Mouse (Mus musculus) limb, embryonic 14.5 days (tissue): ENCODE measurements around the gene Ttc7. TPM values are rescaled to one million over a fixed set of nuclear protein-coding genes. Genes with fewer than 3 reads are reported as not detected.

ENCODE experiments used
- ATAC-seq: fragments of 200-750 bp; cut with Nextera tagmentation; 2 replicates; pipeline ENCODE4 v1.8.0; 2017; ENCODE audit warnings: low read depth, moderate number of reproducible peaks, moderate TSS enrichment; ENCODE audit not compliant: low FRiP score
- DNase-seq: peaks from one replicate; pipeline ENCODE4 v3.0.0-alpha.2; 2015; ENCODE audit warnings: low spot score
- H3K27ac ChIP-seq: fragments of 300-500 bp; sonication (generic); replicated peaks from 2 replicates; pipeline ENCODE4 v1.5.1; 2014; ENCODE audit warnings: low read depth, mild to moderate bottlenecking, low read length, moderate library complexity, mixed read lengths
- H3K27me3 ChIP-seq: fragments of 300-500 bp; sonication (generic); 2 replicates; pipeline ENCODE4 v1.6.1; 2014; ENCODE audit warnings: low read length, mixed read lengths; ENCODE audit not compliant: control insufficient read depth, insufficient read depth
- H3K36me3 ChIP-seq: fragments of 300-500 bp; sonication (generic); 2 replicates; pipeline ENCODE4 v1.6.1; 2014; ENCODE audit warnings: mild to moderate bottlenecking, low read length, moderate library complexity, mixed read lengths; ENCODE audit not compliant: control insufficient read depth, insufficient read depth
- H3K4me1 ChIP-seq: fragments of 300-500 bp; sonication (generic); 2 replicates; pipeline ENCODE4 v1.6.1; 2014; ENCODE audit warnings: antibody characterized with exemption, low read length, mixed read lengths; ENCODE audit not compliant: control insufficient read depth, insufficient read depth
- H3K4me2 ChIP-seq: fragments of 300-500 bp; sonication (generic); replicated peaks from 2 replicates; pipeline ENCODE4 v1.6.1; 2014; ENCODE audit warnings: low read depth, mild to moderate bottlenecking, low read length, moderate library complexity; ENCODE audit not compliant: severe bottlenecking
- H3K4me3 ChIP-seq: fragments of 300-500 bp; sonication (generic); replicated peaks from 2 replicates; pipeline ENCODE4 v1.5.1; 2014; ENCODE audit warnings: low read length
- H3K9ac ChIP-seq: fragments of 300-500 bp; sonication (generic); 2 replicates; pipeline ENCODE4 v1.6.1; 2014; ENCODE audit warnings: mild to moderate bottlenecking, low read depth, low read length, moderate library complexity; ENCODE audit not compliant: severe bottlenecking
- H3K9me3 ChIP-seq: fragments of 300-500 bp; sonication (generic); 2 replicates; pipeline ENCODE4 v1.6.1; 2016; ENCODE audit warnings: low read length; ENCODE audit not compliant: control insufficient read depth
- POLR2A ChIP-seq: fragments of 200-500 bp; IDR thresholded peaks from 2 replicates; pipeline ENCODE4 v1.8.0; 2012; ENCODE audit warnings: inconsistent platforms, mild to moderate bottlenecking, moderate library complexity, borderline replicate concordance; ENCODE audit not compliant: insufficient read depth, insufficient read length; ENCODE audit errors: extremely low read depth
- WGBS: fragments of 180-500 bp; shearing (Covaris S2); extraction: QIAGEN DNeasy Blood & Tissue Kit; methylation state at CpG from one replicate; pipeline ENCODE4 v1.1.7; 2014; 5-methylcytosine and 5-hydroxymethylcytosine counted together
- polyA plus RNA-seq, 2 experiments: library from polyadenylated mRNA; depleted of rRNA in 1 of 2; stranded (reverse) in 1 of 2; unstranded in 1 of 2; fragments of >200 nt; fragmentation: Nextera tagmentation in 1 of 2; extraction: Ambion mirVana in 1 of 2; gene quantifications; 2 replicates each; pipeline versions ENCODE4 v1.2.1 to v1.2.3; 2012 to 2014

Ttc7 gene
- polyA plus RNA-seq, 2 experiments: 7.8 to 9.4 TPM

DNA sequence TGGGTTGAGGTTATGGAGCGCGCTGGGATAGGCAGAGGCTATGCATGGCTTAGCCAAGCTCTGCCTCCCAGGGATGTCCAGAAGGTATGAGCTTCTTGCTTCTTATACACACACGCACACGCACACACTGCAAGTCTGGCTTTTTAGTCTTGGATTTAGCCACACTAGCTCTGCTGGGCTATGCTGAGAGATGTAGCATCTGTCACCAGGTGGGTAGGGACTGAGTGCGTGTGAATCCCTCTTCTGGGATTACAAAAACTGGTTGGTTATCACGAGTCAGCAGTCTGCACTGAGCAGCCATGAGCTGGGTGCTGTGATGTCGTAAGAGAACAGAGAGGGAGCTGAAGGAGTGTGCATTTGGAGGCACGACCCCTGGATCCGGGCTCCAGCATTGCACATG, 40.5 kb downstream of the Ttc7 start:
- no peak for TF ChIP-seq POLR2A
- DNase-seq (no peak), ATAC-seq (no peak)
- 87% methylated on average over 9 of the region's 9 CpGs for WGBS
- no peak overlapping the region for H3K4me3 ChIP-seq
- no peak overlapping the region for H3K9ac ChIP-seq
- H3K4me1 ChIP-seq: peaks cover 6% of the 10 kb centered on the region
- 0 out of 2 replicates have a peak, but pooled peaks cover 5% of the 10 kb centered on the region for H3K9me3 ChIP-seq
- H3K27ac ChIP-seq: no peak overlapping the region
- H3K36me3 ChIP-seq: no peaks in the 10 kb centered on the region
- no peaks in the 10 kb centered on the region for H3K27me3 ChIP-seq
- no peak overlapping the region for H3K4me2 ChIP-seq

DNA sequence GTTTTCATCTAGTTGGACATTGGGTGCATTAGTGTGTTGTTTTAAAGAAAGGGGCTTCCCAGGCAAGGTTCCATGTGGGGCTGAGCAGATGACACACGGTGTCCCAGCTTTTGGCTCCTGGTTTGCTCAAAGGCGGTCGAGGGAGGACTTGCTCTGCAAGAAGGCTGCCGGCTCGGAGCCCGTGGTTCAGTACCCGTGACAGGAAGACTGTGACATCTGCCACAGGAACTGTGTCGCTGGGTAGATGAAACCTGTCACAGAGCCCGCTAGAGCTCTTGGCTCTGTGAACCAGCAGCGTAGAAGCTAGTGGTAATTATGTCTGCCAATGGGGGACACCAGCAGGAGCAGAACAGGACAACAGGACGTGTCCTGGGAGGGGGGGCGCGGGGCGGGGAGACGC, 42.8 kb downstream of the Ttc7 start:
- no peak for ATAC-seq
- no peak for TF ChIP-seq POLR2A
- Histone ChIP-seq H3K36me3 (no peaks in the 10 kb centered on the region), H3K27ac (no peak overlapping the region), H3K4me1 (peaks cover 7% of the 10 kb centered on the region), H3K4me2 (no peak overlapping the region), H3K4me3 (no peak overlapping the region), H3K9ac (no peak overlapping the region), H3K9me3 (0 out of 2 replicates have a peak, but pooled peaks cover 5% of the 10 kb centered on the region), H3K27me3 (no peaks in the 10 kb centered on the region)
- DNase-seq: no peak
- WGBS: 79% methylated on average over 15 of the region's 15 CpGs

DNA sequence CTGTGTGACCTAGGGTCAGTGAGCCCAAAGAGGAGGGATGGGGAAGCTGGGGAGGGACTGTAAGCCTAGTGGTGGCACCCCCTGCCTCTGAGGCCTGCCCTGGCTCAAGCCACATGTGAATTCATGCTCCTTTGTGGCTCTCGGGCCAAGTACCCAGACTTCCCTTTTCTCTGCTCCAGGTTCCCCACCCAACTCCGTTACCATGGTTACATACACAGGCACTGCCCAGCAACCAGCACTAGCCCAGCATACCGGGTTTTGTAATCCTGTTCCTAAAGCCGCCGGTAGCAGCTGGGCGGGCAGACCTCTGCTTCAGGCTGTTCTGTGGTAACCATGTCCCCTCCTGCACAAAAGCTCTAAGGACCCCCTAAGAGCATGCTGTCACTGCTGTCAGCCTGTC, 44.3 kb downstream of the Ttc7 start:
- Histone ChIP-seq H3K4me2 (no peak overlapping the region), H3K27ac (no peak overlapping the region), H3K27me3 (no peaks in the 10 kb centered on the region), H3K36me3 (no peaks in the 10 kb centered on the region), H3K9me3 (0 out of 2 replicates have a peak, but pooled peaks cover 1% of the 10 kb centered on the region), H3K4me1 (peaks cover 20% of the 10 kb centered on the region), H3K4me3 (no peak overlapping the region), H3K9ac (no peak overlapping the region)
- TF ChIP-seq POLR2A: no peak
- ATAC-seq: no peak
- DNase-seq: no peak
- WGBS: 39% methylated on average over 5 of the region's 6 CpGs

DNA sequence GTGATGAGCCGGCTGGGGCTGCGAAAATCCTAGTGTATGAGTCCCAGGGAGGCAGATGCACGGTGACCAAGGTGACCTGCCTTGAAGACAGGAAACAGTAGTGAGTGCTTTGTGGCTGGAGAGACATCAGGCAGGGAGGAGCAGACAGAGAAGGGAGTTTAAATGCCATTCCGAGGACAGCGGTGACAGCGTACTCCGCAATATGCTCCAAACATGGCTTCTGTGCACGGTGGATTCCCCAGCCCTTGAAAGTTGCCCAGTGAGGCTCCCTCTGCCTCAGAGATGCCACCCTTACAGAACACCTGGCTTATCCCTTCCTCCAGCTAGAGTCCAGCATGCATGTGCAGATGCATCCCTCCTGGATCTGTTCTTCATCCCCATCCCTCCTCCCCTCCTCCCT, 45.0 kb downstream of the Ttc7 start:
- no peaks in the 10 kb centered on the region for H3K27me3 ChIP-seq
- H3K4me3 ChIP-seq: no peak overlapping the region
- TF ChIP-seq POLR2A: no peak
- H3K4me2 ChIP-seq: no peak overlapping the region
- H3K9me3 ChIP-seq: no peaks in the 10 kb centered on the region
- DNase-seq (no peak), ATAC-seq (no peak)
- no peak overlapping the region for H3K27ac ChIP-seq
- H3K9ac ChIP-seq: no peak overlapping the region
- H3K4me1 ChIP-seq: peaks cover 27% of the 10 kb centered on the region
- no peaks in the 10 kb centered on the region for H3K36me3 ChIP-seq
- 74% methylated on average over 8 of the region's 8 CpGs for WGBS

DNA sequence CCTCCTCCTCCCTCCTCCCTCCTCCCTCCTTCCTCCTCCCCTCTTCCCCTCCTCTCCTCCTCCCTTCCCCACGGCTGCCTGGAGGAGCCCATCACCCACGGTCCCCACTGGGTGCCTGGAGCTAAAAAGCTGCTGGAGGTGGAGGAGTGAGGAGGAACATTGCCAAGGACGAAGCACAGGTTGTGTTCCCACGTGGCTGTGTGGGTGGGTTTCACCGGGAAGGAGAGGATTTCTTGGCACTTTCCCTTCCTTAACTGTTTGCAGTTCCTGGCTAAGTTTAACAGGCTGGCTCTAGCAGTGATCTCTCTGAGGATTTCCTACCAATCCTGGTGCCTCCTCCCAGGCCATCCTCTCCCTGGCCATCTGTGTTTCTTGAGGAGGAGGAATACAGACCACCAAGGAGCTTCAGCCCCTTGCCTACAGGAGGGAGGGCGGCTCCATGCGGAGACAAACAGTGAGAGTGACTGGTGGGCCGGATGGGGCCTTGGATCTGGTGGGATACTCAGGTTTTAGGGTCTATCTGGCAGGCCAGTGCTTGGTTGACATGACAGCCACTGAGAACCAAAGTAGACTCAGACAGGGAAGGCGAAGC, 45.6 kb downstream of the Ttc7 start:
- Histone ChIP-seq H3K9ac (no peak overlapping the region), H3K36me3 (no peaks in the 10 kb centered on the region), H3K4me2 (no peak overlapping the region), H3K9me3 (no peaks in the 10 kb centered on the region), H3K4me3 (no peak overlapping the region), H3K27ac (no peak overlapping the region), H3K4me1 (peaks cover 30% of the 10 kb centered on the region), H3K27me3 (no peaks in the 10 kb centered on the region)
- TF ChIP-seq POLR2A: no peak
- WGBS: 37% methylated on average over 9 of the region's 9 CpGs
- DNase-seq: no peak
- ATAC-seq: no peak

GRCm38 (mm10) chr17:87329144-87329700, 46.5 kb downstream of the Ttc7 start:
- WGBS: 80% methylated on average over 18 of the region's 18 CpGs
- no peak overlapping the region for H3K4me2 ChIP-seq
- H3K9ac ChIP-seq: no peak overlapping the region
- no peak for ATAC-seq
- no peak overlapping the region for H3K4me3 ChIP-seq
- no peaks in the 10 kb centered on the region for H3K27me3 ChIP-seq
- TF ChIP-seq POLR2A: no peak
- no peak for DNase-seq
- no peaks in the 10 kb centered on the region for H3K36me3 ChIP-seq
- H3K4me1 ChIP-seq: peaks cover 30% of the 10 kb centered on the region
- no peak overlapping the region for H3K27ac ChIP-seq
- H3K9me3 ChIP-seq: no peaks in the 10 kb centered on the region
